Mouse (Mus musculus) embryonic fibroblast, embryonic 13.5 days (primary cell): Measurements from ENCODE around the gene Tmem208. TPM values are rescaled to one million over a fixed set of nuclear protein-coding genes. Genes with fewer than 3 reads are reported as not detected.

Experiments
- H3K27ac ChIP-seq: 2 replicates; pipeline ENCODE4 v1.5.1; 2012; ENCODE audit warnings: low read length, control low read depth, inconsistent platforms; ENCODE audit not compliant: insufficient read depth
- H3K4me1 ChIP-seq: 2 replicates; pipeline ENCODE4 v1.6.1; 2011; ENCODE audit warnings: low read length; ENCODE audit not compliant: control insufficient read depth, insufficient read depth
- H3K4me3 ChIP-seq: 2 replicates; pipeline ENCODE4 v1.5.1; 2011; ENCODE audit warnings: mild to moderate bottlenecking, control low read depth, low read length; ENCODE audit not compliant: insufficient read depth
- CTCF ChIP-seq: IDR thresholded peaks from 2 replicates; pipeline ENCODE4 v1.5.1; 2011; ENCODE audit warnings: mild to moderate bottlenecking, control low read depth, low read length, moderate library complexity, borderline replicate concordance; ENCODE audit not compliant: insufficient read depth
- POLR2A ChIP-seq: IDR thresholded peaks from 2 replicates; pipeline ENCODE4 v1.6.1; 2011; ENCODE audit warnings: low read depth, mild to moderate bottlenecking, control low read depth, low read length, moderate library complexity
- polyA plus RNA-seq: library from polyadenylated mRNA; stranded (reverse); fragments of >200 nt; gene quantifications from 2 replicates; pipeline ENCODE4 v1.2.4, GENCODE M21; 2011; ENCODE audit warnings: low read depth; ENCODE audit not compliant: missing spikeins, insufficient read length

Tmem208 gene
- polyA plus RNA-seq, 1 experiment: 69.1 TPM

GRCm38 (mm10) chr8:105297511-105298192, 28.5 kb upstream of the Tmem208 start, which contains the start of gene E2f4:
Gene E2f4 (plus strand): TSS chr8:105297663.
- no peaks in the 10 kb centered on the region for H3K4me1 ChIP-seq
- TF ChIP-seq CTCF (no peak), POLR2A (peak; percentile 58)
- peak within 1 kb of the TSS; percentile 69 for H3K27ac ChIP-seq
- H3K4me3 ChIP-seq: peak within 1 kb of the TSS; percentile 77

GRCm38 (mm10) chr8:105298351-105299252, 27.6 kb upstream of the Tmem208 start:
- Histone ChIP-seq H3K4me3 (peak overlapping the region; percentile 77), H3K4me1 (no peaks in the 10 kb centered on the region), H3K27ac (peak overlapping the region; percentile 27; the same call in 1 of the 2 replicates)
- TF ChIP-seq CTCF: no peak
- no peak for TF ChIP-seq POLR2A

GRCm38 (mm10) chr8:105299962-105300361, 26.2 kb upstream of the Tmem208 start:
- H3K4me3 ChIP-seq: no peak overlapping the region
- no peak for TF ChIP-seq POLR2A
- TF ChIP-seq CTCF: no peak
- H3K4me1 ChIP-seq: peaks cover 9% of the 10 kb centered on the region
- H3K27ac ChIP-seq: no peak overlapping the region

- Histone ChIP-seq H3K27ac (peak overlapping the region; percentile 14; the same call in 1 of the 2 replicates), H3K4me3 (no peak overlapping the region), H3K4me1 (peaks cover 10% of the 10 kb centered on the region)
- TF ChIP-seq POLR2A: no peak
- TF ChIP-seq CTCF: no peak
These were observed 22.8 kb upstream of the Tmem208 start for GRCm38 (mm10) chr8:105303396-105303795.

GRCm38 (mm10) chr8:105303874-105304273, 22.3 kb upstream of the Tmem208 start:
- TF ChIP-seq CTCF (no peak), POLR2A (0 out of 2 replicates have a peak, but pooled peaks have one; percentile 2)
- Histone ChIP-seq H3K27ac (peak overlapping the region; percentile 14; the same call in 1 of the 2 replicates), H3K4me1 (peaks cover 10% of the 10 kb centered on the region), H3K4me3 (no peak overlapping the region)

- Histone ChIP-seq H3K4me3 (no peak overlapping the region), H3K27ac (peak overlapping the region; percentile 14; the same call in 1 of the 2 replicates)
- TF ChIP-seq POLR2A: no peak; the same call in 1 of the 2 replicates
- TF ChIP-seq CTCF: no peak
These were observed 21.6 kb upstream of the Tmem208 start for GRCm38 (mm10) chr8:105304325-105305210.

GRCm38 (mm10) chr8:105305211-105306145, 20.7 kb upstream of the Tmem208 start, which contains the start of gene Elmo3:
Gene Elmo3 (plus strand): TSS chr8:105305601.
- Histone ChIP-seq H3K4me3 (no peak within 1 kb of the TSS), H3K4me1 (peaks cover 10% of the 10 kb centered on the region), H3K27ac (peak within 1 kb of the TSS; percentile 14; the same call in 1 of the 2 replicates)
- peak; percentile 30; the same call in 1 of the 2 replicates for TF ChIP-seq POLR2A
- TF ChIP-seq CTCF: no peak

More at GRCm38 (mm10) chr8:105304325-105305210, 21.6 kb upstream of the Tmem208 start:
- peaks cover 10% of the 10 kb centered on the region for H3K4me1 ChIP-seq

- no peak for TF ChIP-seq CTCF
- no peak for TF ChIP-seq POLR2A
These were observed 19.9 kb upstream of the Tmem208 start for GRCm38 (mm10) chr8:105306146-105306691.

More at GRCm38 (mm10) chr8:105306146-105306691, 19.9 kb upstream of the Tmem208 start:
- Histone ChIP-seq H3K4me1 (peaks cover 10% of the 10 kb centered on the region), H3K4me3 (no peak overlapping the region), H3K27ac (no peak overlapping the region)
